Mouse (Mus musculus): ENCODE measurements around the gene Vmn2r21.
"Not testable (repeated sequence)": the region's sequence is repeated elsewhere in the genome, so short reads cannot be mapped to it uniquely, and the experiment has no call there.

The Vmn2r21 gene

GRCm38 (mm10) chr6:123533306-123533705 is at the start of gene Vmn2r21:
TSS of gene Vmn2r21 (minus strand) at chr6:123533406.
- DNase-seq (ENCODE audit: low spot score), result not testable (repeated sequence)

- not testable (repeated sequence) for DNase-seq (ENCODE audit: low spot score)
These were observed 41.5 kb upstream of the Vmn2r21 start for GRCm38 (mm10) chr6:123574698-123575097.

GRCm38 (mm10) chr6:123539755-123540154 is 6.5 kb upstream of the Vmn2r21 start:
- DNase-seq (ENCODE audit: low spot score), result not testable (repeated sequence)

GRCm38 (mm10) chr6:123522263-123523011 is 10.8 kb downstream of the Vmn2r21 start:
- DNase-seq (ENCODE audit: low spot score), result not testable (repeated sequence)

GRCm38 (mm10) chr6:123473045-123473444 is 60.2 kb downstream of the Vmn2r21 start:
- not testable (repeated sequence) for DNase-seq (ENCODE audit: low spot score)

- not testable (repeated sequence) for DNase-seq (ENCODE audit: low spot score)
These were observed 60.7 kb downstream of the Vmn2r21 start for GRCm38 (mm10) chr6:123472458-123472987.

- not testable (repeated sequence) for DNase-seq (ENCODE audit: low spot score)
These were observed 64.6 kb downstream of the Vmn2r21 start for GRCm38 (mm10) chr6:123468651-123469050.
